Mouse (Mus musculus) T-helper 1 cell (primary cell): ENCODE measurements around the gene Sox6.

Experiments
- in situ Hi-C: fragments of 300-600 bp; cut with MboI, MseI; formaldehyde crosslinking; loops from one replicate; pipeline ENCODE4 v1.15.1; 2025; ENCODE audit warnings: high pct_unique_total_duplicates

Sox6 gene

GRCm38 (mm10) chr7:115501497-115501896, 537.1 kb downstream of the Sox6 start:
- in situ Hi-C loops: no loop called here

- in situ Hi-C loops: no loop called here
These were observed 537.8 kb downstream of the Sox6 start for GRCm38 (mm10) chr7:115500825-115501224.

GRCm38 (mm10) chr7:115500170-115500569, 538.4 kb downstream of the Sox6 start:
- in situ Hi-C loops: no loop called here

DNA sequence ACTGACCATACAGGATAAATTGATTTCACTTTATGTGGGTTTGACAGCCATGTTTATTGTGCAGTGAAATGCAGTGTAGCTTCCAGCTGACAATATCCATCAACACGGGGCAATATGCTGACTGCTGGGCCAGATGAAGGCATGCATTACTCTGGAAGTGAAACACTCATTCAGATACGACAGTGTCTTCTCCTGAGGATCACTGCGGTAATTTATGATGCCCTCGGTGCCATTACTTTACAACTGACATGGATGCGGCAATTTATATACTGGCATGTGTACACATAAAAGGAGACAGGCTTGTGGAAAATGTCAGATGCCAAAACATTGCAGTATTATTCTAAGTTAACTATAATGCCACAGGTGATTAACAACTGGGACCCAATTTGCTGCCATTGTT, 546.9 kb downstream of the Sox6 start:
- in situ Hi-C loops: loop anchor here (10.0 kb wide), 1 partner anchor 123 kb away; no protein-coding TSS in a partner anchor

- in situ Hi-C loops: loop anchor here (10.0 kb wide), 1 partner anchor 125 kb away; no protein-coding TSS in a partner anchor
These were observed 549.0 kb downstream of the Sox6 start for GRCm38 (mm10) chr7:115489608-115490007.

GRCm38 (mm10) chr7:115486431-115486830, 552.2 kb downstream of the Sox6 start:
- in situ Hi-C loops: no loop called here

- in situ Hi-C loops: no loop called here
These were observed 552.8 kb downstream of the Sox6 start for GRCm38 (mm10) chr7:115485664-115486409.

DNA sequence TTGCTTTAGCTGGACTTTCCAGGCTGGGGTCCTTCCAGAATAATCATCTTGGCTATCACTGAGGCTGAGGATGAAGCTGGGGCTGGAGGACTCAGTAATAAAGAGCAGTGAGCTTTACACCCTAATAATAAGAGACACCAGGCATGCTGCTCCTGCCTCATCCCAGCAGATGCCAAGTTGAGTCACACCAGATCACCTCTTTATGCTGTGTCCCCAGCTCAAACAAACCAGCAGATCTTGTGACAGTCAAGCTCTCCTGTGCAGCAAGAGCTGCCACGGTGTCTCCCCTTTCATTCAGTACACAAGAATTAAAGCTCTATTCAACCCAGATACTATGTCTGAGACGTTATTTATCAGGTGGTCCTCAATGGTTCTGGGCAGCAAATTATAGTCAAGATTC, 560.8 kb downstream of the Sox6 start:
- in situ Hi-C loops: loop anchor here (10.0 kb wide), 1 partner anchor 857 kb away; the partner anchor contains the start of gene Rps13

DNA sequence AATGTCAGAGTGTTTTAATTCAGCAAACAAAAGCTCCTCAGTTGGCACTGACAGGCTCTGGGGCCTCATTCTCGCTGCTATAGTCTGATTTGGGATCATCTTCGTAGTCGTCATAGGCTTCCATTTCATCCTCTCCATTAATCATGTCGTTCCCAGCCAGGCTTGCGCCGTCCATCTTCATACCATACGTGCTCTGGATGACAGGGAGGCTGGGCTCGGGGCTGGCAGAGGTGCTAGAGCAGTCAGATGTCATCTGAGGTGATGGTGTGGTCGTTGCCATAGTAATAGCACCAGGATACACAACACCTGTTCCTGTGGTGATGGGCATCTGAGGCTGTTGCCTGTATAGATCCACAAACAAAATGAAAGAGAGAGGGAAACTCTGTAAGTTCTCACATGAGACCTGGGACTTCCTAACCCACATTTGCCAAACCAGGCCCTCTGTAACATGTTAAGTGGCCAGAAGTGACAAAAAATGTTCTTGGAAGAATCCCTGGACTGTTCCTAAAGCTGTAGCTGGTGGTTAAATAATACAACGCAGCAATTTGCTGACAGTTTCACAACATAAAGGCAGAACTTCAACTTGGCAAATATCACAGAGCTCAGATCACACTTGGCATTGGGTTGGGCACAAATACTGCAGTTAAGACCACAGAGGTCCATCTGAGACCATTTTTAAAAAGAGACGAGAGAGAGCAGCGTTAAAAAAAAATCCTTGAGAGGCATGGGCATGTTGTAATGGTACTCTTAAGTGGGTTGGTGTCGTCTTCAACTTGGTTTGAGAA, 561.5 kb downstream of the Sox6 start:
- in situ Hi-C loops: loop anchor here (10.0 kb wide), 1 partner anchor 858 kb away; the partner anchor contains the start of gene Rps13

GRCm38 (mm10) chr7:115475176-115475575, 563.4 kb downstream of the Sox6 start:
- in situ Hi-C loops: loop anchor here (10.0 kb wide), 1 partner anchor 860 kb away; the partner anchor contains the start of gene Rps13

GRCm38 (mm10) chr7:115474115-115474514, 564.5 kb downstream of the Sox6 start:
- in situ Hi-C loops: loop anchor here (10.0 kb wide), 1 partner anchor 861 kb away; the partner anchor contains the start of gene Rps13

DNA sequence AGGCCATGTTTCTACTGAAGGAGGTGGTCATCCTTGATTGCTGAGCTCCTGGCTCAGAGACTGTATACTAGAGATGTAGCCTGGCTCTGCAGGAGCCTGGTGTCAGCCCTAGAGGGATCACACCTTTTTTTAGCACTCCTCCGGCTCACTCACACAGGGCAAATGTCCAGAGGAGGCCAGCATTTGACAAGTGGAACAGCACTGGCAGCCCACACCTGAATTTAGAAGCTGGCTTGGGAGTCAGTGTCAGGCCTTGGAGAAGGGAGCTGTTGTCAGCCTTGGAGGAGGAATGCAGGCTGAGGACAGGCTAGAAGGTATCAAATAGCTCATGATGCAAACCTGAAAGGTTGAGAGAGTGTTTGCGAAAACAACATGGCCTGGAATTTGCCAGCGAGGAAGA, 565.7 kb downstream of the Sox6 start:
- in situ Hi-C loops: loop anchor here (10.0 kb wide), 1 partner anchor 862 kb away; the partner anchor contains the start of gene Rps13

- in situ Hi-C loops: loop anchor here (10.0 kb wide), 1 partner anchor 863 kb away; the partner anchor contains the start of gene Rps13
These were observed 567.1 kb downstream of the Sox6 start for GRCm38 (mm10) chr7:115471521-115471920.

DNA sequence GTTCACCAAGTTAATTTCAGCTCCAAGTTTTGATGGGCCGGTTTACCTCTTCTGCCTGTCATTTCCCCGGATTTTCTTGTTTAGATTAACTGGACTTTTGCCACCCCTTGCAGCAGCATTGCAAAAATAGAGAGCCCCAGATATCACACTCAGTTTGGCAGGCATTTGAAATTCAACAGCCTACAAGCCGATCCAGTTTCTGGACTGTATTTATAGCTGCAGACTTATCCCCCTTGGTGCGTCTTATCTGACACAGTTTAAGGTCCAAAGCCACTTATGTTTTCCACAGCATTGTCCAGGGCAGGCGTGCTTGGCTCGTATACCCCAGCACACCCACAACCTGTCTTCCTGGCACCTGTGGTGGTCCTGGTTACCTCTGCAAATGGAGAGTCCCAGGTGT, 571.8 kb downstream of the Sox6 start:
- in situ Hi-C loops: no loop called here

DNA sequence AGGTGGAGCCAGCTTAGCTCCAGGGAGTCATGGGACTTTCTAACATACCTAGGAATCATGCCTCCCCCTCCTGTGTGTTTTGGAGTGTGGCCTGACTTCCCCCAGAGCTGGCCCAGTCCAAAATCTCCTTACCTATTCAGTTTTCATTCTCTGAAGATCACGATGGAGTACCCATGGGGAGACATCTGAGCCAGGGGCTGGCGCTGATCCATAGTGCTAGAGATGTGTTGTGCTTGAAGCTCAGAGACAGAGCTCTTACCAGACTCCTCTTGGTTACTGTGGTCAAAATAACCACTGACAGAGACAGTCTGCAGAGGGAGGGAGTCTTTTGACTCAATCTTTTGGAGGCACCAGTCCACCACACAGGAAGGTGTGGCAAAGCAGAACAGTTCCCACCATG, 575.2 kb downstream of the Sox6 start:
- in situ Hi-C loops: no loop called here

GRCm38 (mm10) chr7:115462276-115462675, 576.3 kb downstream of the Sox6 start:
- in situ Hi-C loops: no loop called here

- in situ Hi-C loops: no loop called here
These were observed 583.6 kb downstream of the Sox6 start for GRCm38 (mm10) chr7:115454988-115455387.

GRCm38 (mm10) chr7:115453713-115454073, 584.9 kb downstream of the Sox6 start:
- in situ Hi-C loops: no loop called here

DNA sequence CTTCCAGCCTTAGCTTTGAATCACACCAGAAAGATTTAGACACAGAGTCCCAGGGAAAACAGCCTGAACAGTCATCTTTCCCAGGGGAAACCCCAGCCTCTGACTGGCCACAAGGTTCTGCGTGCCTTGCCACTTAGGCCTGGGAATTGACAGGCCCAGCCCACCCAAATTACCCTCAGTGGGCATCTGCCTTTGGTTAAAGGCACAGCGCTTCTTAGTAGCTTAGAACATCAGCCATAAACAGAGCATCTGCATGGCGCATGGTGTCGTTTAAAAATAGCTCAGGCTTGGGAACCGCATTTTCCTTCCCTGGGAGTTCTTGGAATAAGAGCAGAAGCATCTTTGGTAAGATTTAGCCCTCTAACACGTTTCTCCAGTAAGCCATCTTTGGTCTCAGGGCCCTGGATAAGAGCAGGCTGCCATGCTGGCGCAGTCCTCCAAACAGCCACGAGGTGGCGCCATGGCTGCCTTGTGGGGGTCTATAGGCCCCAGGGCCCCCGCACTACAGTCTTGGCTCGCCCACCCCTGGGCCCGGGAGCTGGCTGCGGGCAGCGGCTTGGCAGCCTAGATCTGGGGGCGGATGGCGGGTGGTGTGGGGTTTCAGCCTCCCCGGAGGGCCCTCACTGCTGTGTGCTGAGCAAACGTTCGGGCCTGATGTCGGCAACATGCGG, 585.4 kb downstream of the Sox6 start:
- in situ Hi-C loops: no loop called here

GRCm38 (mm10) chr7:115450431-115451195, 588.0 kb downstream of the Sox6 start:
- in situ Hi-C loops: no loop called here

DNA sequence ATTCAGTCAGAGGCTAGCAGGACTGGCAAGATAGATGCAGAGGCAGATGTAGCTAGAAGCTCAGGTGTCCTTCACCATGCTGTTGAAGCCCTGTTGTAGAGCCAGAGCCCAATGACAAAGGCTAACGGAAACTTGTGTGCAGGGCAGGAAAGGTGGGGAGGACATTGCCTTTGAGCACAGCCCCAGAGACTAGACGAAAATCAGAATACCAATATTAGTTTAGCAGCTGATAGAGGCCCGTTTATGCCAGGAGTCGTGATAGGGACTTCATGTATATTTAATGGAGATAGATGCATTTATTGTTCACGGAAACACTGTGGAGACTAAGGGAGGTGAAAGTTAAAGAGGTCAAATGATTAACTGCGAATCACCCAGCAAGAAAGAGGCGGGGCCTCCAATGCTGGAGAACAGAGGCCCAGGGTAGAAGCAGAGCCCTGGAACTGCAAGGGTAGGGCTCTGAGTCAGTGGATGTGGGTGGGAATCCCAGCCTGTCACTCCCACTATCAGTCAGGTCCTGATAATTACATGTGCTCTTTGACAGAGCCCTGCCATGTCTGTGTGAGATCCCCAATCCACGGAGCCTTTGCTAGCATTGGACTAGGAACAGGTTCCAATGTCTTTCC, 590.1 kb downstream of the Sox6 start:
- in situ Hi-C loops: no loop called here
